Mouse (Mus musculus): Measurements from ENCODE around the gene Aldh5a1.

The Aldh5a1 gene

GRCm38 (mm10) chr13:24933199-24933598 is 4.3 kb downstream of the Aldh5a1 start:
- DNase-seq (ENCODE audit: low spot score): no peak

DNA sequence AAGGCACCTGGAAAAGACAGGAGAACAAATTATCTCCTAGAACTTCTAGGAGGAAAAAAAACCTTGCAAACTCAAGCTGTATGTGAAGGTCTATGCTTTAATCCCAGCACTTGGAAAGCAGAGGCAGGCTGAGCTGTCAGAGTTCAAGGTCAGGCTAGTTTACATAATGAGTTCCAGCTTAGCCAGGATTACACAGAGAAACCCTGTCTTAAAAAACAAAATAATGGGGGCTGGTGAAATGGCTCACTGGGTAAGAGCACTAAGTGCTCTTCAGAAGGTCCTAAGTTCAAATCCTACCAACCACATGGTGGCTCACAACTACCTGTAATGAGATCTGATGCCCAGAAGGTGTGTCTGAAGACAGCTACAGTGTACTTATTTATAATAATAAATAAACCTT is 6.9 kb downstream of the Aldh5a1 start:
- no peak for DNase-seq (ENCODE audit: low spot score)

- DNase-seq (ENCODE audit: low spot score): no peak
Observed at GRCm38 (mm10) chr13:24923991-24924390, 13.5 kb downstream of the Aldh5a1 start.

DNA sequence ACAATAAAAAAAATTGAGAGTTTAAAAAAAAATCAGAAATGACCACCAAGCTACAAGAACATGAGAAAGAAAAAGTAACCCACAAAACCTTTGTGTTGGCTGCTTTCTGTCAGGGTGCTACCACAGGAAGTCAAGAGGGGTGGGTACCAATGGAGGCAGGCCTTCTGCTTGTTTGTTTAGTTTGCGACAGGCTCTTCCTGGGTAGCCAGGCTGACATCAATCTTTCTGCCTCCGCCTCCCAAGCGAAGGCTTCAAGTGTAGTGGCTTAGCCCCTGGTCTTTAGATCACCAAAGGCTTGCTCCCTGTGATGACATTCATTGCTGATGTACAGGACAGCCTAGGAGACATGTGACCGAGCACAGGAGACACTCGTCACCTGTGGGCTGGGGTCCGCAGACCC is 16.2 kb downstream of the Aldh5a1 start:
- no peak for DNase-seq (ENCODE audit: low spot score)

DNA sequence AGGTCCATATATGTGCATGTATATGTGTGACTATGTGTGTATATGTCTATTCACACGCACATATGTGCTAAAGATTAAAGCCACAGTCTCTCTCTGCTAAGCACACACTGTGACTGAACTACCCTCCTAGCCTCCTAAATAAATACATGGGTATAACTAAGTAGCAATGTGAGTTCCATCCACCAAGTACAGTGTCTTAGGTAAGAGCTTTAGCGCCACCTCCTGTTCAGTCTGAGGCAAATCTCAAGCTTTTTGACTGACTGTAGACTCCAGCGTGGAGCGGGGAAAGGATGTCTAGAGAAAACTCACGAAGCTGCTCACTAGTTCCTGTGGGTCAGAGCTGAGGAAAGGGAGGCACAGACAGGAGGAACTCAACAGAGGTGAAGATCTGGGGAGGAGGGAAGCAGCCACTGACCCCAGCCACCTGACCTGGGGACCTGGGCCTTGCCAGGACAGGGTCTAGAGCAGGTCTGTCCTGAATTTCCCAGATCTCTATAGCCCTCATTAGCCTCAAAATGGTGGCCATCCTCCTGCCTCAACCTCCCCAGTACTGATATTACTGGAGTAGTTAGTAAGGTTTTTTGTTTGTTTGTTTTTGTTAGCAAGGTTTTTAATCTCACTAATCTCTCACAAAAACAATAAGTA is 17.0 kb downstream of the Aldh5a1 start:
- DNase-seq (ENCODE audit: low spot score): peak; percentile 86

GRCm38 (mm10) chr13:24915831-24916230 is 21.6 kb downstream of the Aldh5a1 start:
- DNase-seq (ENCODE audit: low spot score): no peak

DNA sequence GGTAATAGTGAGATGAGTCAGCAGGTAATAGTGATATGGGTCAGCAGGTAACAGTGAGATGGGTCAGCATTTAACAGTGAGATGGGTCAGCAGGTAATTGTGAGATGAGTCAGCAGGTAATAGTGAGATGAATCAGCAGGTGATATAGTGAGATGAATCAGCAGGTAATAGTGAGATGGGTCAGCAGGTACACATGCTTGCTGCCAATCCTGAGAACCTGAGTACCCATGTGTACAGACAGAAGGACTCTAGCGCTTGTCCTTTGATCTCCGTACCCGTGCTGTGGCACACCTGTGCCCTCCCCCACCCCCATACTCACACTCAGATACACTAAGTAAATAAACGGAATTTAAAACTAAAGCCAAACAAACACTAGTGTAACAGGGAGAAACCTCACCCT is 22.5 kb downstream of the Aldh5a1 start:
- no peak for DNase-seq (ENCODE audit: low spot score)

- no peak for DNase-seq (ENCODE audit: low spot score)
Observed at GRCm38 (mm10) chr13:24913576-24913975, 23.9 kb downstream of the Aldh5a1 start.

DNA sequence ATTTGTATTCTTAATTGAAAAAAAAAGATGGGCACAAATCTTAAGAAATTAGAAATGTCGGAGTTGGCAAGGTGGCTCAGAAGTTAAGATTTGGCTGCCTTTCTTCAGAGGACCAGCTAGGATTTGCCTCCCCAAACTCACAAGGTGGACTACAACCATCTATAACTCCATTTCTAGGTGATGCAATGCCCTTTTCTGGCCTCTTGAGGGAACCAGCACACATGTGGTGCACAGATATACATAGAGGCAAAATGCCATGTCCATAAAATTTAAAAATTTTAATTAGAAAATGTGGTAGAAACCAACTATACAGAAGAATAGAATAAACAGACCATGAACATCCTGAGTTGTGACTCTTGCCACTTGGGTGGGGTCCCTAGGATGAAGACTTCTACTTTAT is 28.3 kb downstream of the Aldh5a1 start:
- no peak for DNase-seq (ENCODE audit: low spot score)

- DNase-seq (ENCODE audit: low spot score): no peak
Observed at GRCm38 (mm10) chr13:24906831-24907570, 30.5 kb downstream of the Aldh5a1 start.

DNA sequence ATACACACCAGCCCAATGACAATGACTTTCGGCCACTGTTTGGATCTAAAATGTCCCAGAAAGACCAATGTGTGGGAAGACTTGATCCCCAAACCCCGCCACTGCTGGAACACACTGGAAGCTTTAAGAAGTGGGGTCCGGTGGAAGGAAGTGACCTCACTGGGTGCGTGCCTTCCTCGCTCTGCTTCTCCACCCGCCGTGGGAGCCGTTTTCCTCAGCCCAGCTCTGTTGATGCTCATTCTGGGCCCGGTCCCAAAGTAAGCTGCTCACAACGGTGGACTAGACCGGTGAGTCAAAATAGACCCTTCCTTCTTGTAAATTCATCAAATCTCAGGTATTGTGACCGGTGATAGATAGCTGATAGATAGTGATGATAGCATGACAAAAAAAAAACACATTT is 32.0 kb downstream of the Aldh5a1 start:
- DNase-seq (ENCODE audit: low spot score): no peak

GRCm38 (mm10) chr13:24903412-24903811 is 34.0 kb downstream of the Aldh5a1 start:
- no peak for DNase-seq (ENCODE audit: low spot score)

- no peak for DNase-seq (ENCODE audit: low spot score)
Observed at GRCm38 (mm10) chr13:24901916-24902315, 35.5 kb downstream of the Aldh5a1 start.

DNA sequence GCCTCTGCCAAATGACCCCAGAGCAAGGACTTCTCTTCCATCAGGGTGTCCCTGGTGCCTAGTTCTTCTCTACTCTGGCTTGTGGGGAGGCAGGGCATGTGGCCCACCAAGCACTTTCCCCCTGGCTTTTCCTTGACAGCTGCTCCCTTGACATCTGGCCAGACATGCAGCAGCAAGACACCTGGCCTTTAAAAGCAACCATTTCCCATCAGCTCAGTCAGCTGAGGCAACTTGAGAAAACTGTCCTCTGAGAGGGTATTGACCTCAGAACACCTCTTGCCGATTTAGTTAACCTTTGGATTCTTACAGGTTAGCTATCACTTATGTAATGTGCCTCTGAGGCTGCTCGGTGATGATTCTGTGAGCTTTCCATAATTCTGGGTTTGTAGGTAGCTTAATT is 43.6 kb downstream of the Aldh5a1 start:
- DNase-seq (ENCODE audit: low spot score): no peak

DNA sequence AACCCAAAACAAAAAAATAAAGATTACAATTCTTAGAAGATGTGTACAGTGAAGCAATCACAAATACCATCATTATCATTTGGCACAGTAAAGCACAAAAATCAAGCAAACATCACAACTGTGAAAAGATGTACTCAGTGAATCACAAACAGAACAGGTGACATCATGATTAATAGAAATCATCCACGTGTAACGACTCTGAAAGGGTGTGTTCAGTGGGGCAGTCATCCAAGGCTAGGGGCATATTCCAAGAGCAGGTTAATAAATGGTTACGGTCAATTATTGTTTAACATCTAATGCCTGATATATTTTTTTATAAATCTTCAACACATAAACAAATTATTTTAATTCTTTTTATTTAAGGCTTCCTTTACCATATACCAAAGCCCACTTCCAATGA is 44.9 kb downstream of the Aldh5a1 start:
- no peak for DNase-seq (ENCODE audit: low spot score)

- no peak for DNase-seq (ENCODE audit: low spot score)
Observed at GRCm38 (mm10) chr13:24889554-24889953, 47.9 kb downstream of the Aldh5a1 start.

GRCm38 (mm10) chr13:24882411-24882810 is 55.0 kb downstream of the Aldh5a1 start:
- no peak for DNase-seq (ENCODE audit: low spot score)

DNA sequence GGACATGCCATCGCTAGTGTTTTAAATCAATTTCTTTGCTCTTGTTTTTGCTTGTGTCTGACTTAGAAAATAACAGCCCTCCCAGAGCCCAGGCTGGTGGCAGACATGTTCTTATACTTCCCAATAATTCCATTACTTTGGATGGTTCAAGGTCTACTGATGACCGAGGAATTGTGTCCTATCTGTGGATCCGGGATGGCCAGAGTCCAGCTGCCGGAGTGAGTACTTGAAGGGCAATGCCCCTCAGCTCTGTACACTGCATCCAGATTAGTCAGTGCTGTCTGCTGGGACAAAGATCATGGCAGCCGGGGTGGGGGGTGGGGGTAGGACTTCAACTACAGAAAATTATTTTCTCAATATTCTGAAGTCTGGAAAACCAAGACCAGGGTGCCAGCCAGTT is 56.8 kb downstream of the Aldh5a1 start:
- DNase-seq (ENCODE audit: low spot score): no peak

DNA sequence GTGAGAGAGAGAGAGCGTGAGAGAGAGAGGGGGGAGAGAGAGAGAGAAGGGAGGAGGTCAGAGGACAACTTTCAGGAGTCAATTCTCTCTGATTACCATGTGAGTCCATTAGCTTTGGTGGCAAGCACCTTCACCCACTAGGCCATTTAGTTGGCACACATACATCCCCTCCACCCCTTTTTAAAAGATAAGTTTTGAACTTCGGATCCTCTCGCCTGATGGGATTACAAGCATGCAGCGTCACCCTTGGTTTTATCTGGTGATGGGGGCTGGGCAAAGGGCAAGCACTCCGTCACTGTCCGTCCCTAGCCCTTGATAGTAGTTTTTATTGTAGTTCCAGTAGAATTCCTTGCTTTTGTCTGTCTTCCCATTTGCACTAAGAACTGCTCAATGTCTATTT is 57.3 kb downstream of the Aldh5a1 start:
- no peak for DNase-seq (ENCODE audit: low spot score)

DNA sequence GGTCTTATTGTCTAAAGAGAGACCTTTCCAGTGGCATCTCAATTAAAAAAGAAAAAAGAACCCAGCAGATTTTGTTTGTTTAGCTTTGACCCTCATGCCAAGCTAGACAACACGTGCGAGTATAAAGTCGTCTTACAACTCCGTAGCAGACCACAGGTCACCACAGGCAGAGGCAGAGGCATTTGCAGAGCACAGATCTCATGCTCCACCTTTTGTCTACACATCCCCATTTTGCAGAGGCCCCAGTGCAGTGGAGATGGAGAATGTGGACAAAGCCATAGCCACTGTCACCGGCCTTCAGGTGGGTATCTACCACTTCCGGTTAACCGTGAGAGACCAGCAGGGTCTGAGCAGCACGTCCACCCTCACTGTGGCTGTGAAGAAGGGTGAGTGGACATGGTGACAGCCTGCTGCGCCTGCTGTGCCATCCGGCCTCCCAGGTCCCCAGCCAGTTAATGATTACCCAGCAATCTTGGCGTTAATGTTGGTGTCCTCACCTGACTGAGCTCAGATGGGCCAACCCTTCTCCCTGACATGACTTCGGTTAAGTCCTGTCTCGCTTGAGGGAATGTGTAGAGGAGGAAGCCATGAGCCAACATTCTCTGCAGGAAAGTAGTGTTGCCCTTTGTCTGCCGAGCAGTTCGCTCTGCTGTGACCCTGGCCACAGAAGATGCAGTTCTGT is 58.0 kb downstream of the Aldh5a1 start:
- no peak for DNase-seq (ENCODE audit: low spot score)

DNA sequence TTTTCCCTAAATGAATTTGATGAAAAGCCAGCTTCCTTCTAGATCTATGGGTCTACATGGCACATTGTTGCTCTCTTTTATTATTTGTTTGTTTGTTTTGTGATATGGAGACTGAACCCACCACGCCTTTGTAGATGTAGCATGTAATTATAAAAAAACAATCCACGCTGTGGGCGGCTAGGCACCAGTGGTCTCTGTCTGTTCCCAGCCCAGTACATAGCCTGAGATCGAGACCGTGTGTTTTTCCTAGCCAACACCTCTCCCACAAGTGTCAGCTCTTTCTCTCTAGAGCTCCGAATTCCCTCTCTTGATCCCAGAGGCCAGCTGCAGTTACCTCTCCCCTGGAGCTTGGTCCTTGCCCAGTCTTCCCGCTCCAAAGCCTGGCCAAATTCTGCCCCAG is 69.2 kb downstream of the Aldh5a1 start:
- no peak for DNase-seq (ENCODE audit: low spot score)

- no peak for DNase-seq (ENCODE audit: low spot score)
Observed at GRCm38 (mm10) chr13:24867789-24868188, 69.7 kb downstream of the Aldh5a1 start.
